Mouse (Mus musculus) ES-Bruce4 (cell line): ENCODE data around the gene Deup1.

Source experiments
- CTCF ChIP-seq: IDR thresholded peaks from one replicate; pipeline ENCODE4 v1.8.1; 2011; ENCODE audit warnings: low read depth, low read length
- EP300 ChIP-seq: IDR thresholded peaks from 2 replicates; pipeline ENCODE4 v1.6.1; 2011; ENCODE audit warnings: low read depth, low read length; ENCODE audit not compliant: insufficient read depth
- POLR2A ChIP-seq: IDR thresholded peaks from one replicate; pipeline ENCODE4 v1.8.1; 2011; ENCODE audit warnings: low read length; ENCODE audit not compliant: insufficient read depth

DNA sequence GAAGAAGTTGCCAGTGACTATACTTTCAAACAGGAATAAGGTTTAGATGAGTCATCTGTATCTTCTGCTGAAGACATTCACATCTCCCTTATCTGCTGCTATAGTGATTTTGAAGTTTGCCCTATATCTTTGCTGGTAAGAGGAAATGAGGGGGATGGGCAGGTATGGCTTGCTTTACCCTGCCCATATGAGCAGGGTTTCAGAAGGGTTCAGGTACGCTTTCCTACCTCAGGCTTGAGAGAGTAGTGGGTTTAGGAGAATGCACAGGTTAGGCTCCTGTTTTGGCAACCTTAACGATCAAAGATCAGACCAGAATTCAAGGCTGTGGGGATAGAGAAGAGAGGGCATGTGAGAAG, 97.8 kb downstream of the Deup1 start:
- TF ChIP-seq CTCF (no peak), EP300 (no peak), POLR2A (no peak)
